ENCODE assay signal across 8 mouse cellular contexts in genomic region chr12:80827464-80828015, GRCm38 (mm10). TPM values are rescaled to one million over a fixed set of nuclear protein-coding genes. Genes with fewer than 3 reads are reported as not detected.
DNase-seq lines count a peak whose midpoint lies in the region; ATAC-seq lines count a peak whose summit lies in the region.

No protein-coding gene starts in this region.

- H3K4me1 ChIP-seq in liver, embryonic 12.5 days: peaks cover 72% of the 10 kb centered on the region
- H3K4me1 ChIP-seq in liver, embryonic 11.5 days (replicated peaks; ENCODE audit: control insufficient read depth, insufficient read depth, low read length): peaks cover 18% of the 10 kb centered on the region

- no peaks in the 10 kb centered on the region for H3K9me3 ChIP-seq in liver, embryonic 12.5 days (replicated peaks)
- H3K9me3 ChIP-seq in liver, embryonic 11.5 days (ENCODE audit: control insufficient read depth, low read length): no peaks in the 10 kb centered on the region

- H3K4me3 ChIP-seq in liver, embryonic 12.5 days: no peak overlapping the region
- no peak overlapping the region for H3K4me3 ChIP-seq in liver, embryonic 11.5 days (ENCODE audit: low read depth, low read length)

- H3K36me3 ChIP-seq in liver, embryonic 12.5 days: peaks cover 35% of the 10 kb centered on the region
- peaks cover 3% of the 10 kb centered on the region; the same call in 1 of the 2 replicates for H3K36me3 ChIP-seq in liver, embryonic 11.5 days (ENCODE audit: control insufficient read depth, insufficient read depth, low read length)

- ATAC-seq in liver, embryonic 12.5 days: 0 out of 2 replicates have a peak, but pooled peaks have one; percentile 12
- ATAC-seq in liver, embryonic 11.5 days (replicated peaks; ENCODE audit: low FRiP score): no peak

- H3K27ac ChIP-seq in liver, embryonic 12.5 days: peak overlapping the region; percentile 25; the same call in 1 of the 2 replicates
- H3K27ac ChIP-seq in liver, embryonic 11.5 days (ENCODE audit: low read depth, low read length): no peak overlapping the region

- no peak for DNase-seq in liver, embryonic 11.5 days (ENCODE audit: low spot score)
- DNase-seq in frontal cortex, postnatal 10 days (ENCODE audit: low spot score in 2 of 2): peak; percentile 14 to 34
- peak; percentile 63 to 73 for DNase-seq in heart, postnatal 36 days
- peak; percentile 32 to 77 for DNase-seq in left cerebral cortex, postnatal 25 days (ENCODE audit: low spot score in 2 of 2)
- peak; percentile 51 for DNase-seq in right cerebral cortex, postnatal 14 days
- DNase-seq in B cell, adult 2 months: no peak
- DNase-seq in thymus, postnatal 4 days: no peak

- no peak overlapping the region for H3K9ac ChIP-seq in liver, embryonic 12.5 days
- H3K9ac ChIP-seq in liver, embryonic 11.5 days (ENCODE audit: low read depth, low read length): no peak overlapping the region

- 60% methylated on average over 5 of the region's 5 CpGs for WGBS in liver, embryonic 12.5 days (ENCODE audit: insufficient replicate concordance)
- 63% methylated on average over 5 of the region's 5 CpGs for WGBS in liver, embryonic 11.5 days

- intact Hi-C loops in heart, postnatal 36 days (cut with DNase I): no loop called here
- intact Hi-C loops in left cerebral cortex, postnatal 25 days (cut with DNase I): no loop called here

- no peak overlapping the region for H3K4me2 ChIP-seq in liver, embryonic 12.5 days
- no peak overlapping the region for H3K4me2 ChIP-seq in liver, embryonic 11.5 days

- no peaks in the 10 kb centered on the region for H3K27me3 ChIP-seq in liver, embryonic 12.5 days (replicated peaks)
- no peaks in the 10 kb centered on the region for H3K27me3 ChIP-seq in liver, embryonic 11.5 days (replicated peaks; ENCODE audit: control insufficient read depth, insufficient read depth, low read length)

RNA-seq across cellular contexts. Expression of gene Susd6, which starts 37.2 kb away (rescaled TPM):
- 15.0 and 15.9 TPM in 2 replicates for polyA plus RNA-seq in liver, embryonic 12.5 days (2016; fragmentation: Nextera tagmentation; extraction: Ambion mirVana)
- 21.5 and 21.7 TPM in 2 replicates for polyA plus RNA-seq in liver, embryonic 11.5 days (2014; fragmentation: Nextera tagmentation; extraction: Ambion mirVana)
- 10 to 100 TPM; 72.2 to 76.1 TPM for total RNA-seq in heart, postnatal 36 days (2021)
- total RNA-seq in left cerebral cortex, postnatal 25 days (2021): 10 to 100 TPM; 32.1 to 32.9 TPM

Comparison
In these comparisons a context has a peak if more than half of its experiments do, and no peak if none do; other contexts are left out.
1. DNase-seq: peak in frontal cortex, postnatal 10 days (2 of 2), heart, postnatal 36 days (2 of 2), left cerebral cortex, postnatal 25 days (2 of 2) and right cerebral cortex, postnatal 14 days (single experiment); none in liver, embryonic 11.5 days (single experiment), B cell, adult 2 months (0 of 2) and thymus, postnatal 4 days (single experiment).